Mouse (Mus musculus) kidney, adult 18-20 months (tissue): ENCODE measurements around the gene Trim33.
A peak's percentile ranks its signal among the peaks of the same experiment; 100 is the strongest.

Experiments used
- DNase-seq: peaks from one replicate; pipeline ENCODE4 v3.0.0; 2021

Trim33 gene

GRCm38 (mm10) chr3:103279182-103280149 lies at the start of gene Trim33:
Gene Trim33 (plus strand): TSS chr3:103279293.
- peak; percentile 90 for DNase-seq

GRCm38 (mm10) chr3:103232398-103232797 lies 46.7 kb upstream of the Trim33 start:
- no peak for DNase-seq

GRCm38 (mm10) chr3:103241524-103241923 lies 37.6 kb upstream of the Trim33 start:
- DNase-seq: no peak

- no peak for DNase-seq
Measured at GRCm38 (mm10) chr3:103242156-103242555, 36.9 kb upstream of the Trim33 start.

- peak; percentile 16 for DNase-seq
Measured at GRCm38 (mm10) chr3:103243491-103243890, 35.6 kb upstream of the Trim33 start.

GRCm38 (mm10) chr3:103246627-103247260 lies 32.3 kb upstream of the Trim33 start:
- no peak for DNase-seq

GRCm38 (mm10) chr3:103256089-103256819 lies 22.8 kb upstream of the Trim33 start:
- no peak for DNase-seq

GRCm38 (mm10) chr3:103262802-103263417 lies 16.2 kb upstream of the Trim33 start:
- no peak for DNase-seq

- peak; percentile 37 for DNase-seq
Measured at GRCm38 (mm10) chr3:103278561-103279181, 422 bp upstream of the Trim33 start.

- DNase-seq: peak; percentile 61
Measured at GRCm38 (mm10) chr3:103280241-103280761, 1.2 kb downstream of the Trim33 start.

- no peak for DNase-seq
Measured at GRCm38 (mm10) chr3:103280875-103281274, 1.8 kb downstream of the Trim33 start.

- no peak for DNase-seq
Measured at GRCm38 (mm10) chr3:103288761-103289160, 9.7 kb downstream of the Trim33 start.

GRCm38 (mm10) chr3:103291087-103291486 lies 12.0 kb downstream of the Trim33 start:
- no peak for DNase-seq

- no peak for DNase-seq
Measured at GRCm38 (mm10) chr3:103305411-103305982, 26.4 kb downstream of the Trim33 start.

GRCm38 (mm10) chr3:103309252-103309651 lies 30.2 kb downstream of the Trim33 start:
- no peak for DNase-seq

- no peak for DNase-seq
Measured at GRCm38 (mm10) chr3:103309750-103310149, 30.7 kb downstream of the Trim33 start.

GRCm38 (mm10) chr3:103314291-103314690 lies 35.2 kb downstream of the Trim33 start:
- no peak for DNase-seq

- DNase-seq: no peak
Measured at GRCm38 (mm10) chr3:103335371-103335770, 56.3 kb downstream of the Trim33 start.

GRCm38 (mm10) chr3:103346658-103347057 lies 67.6 kb downstream of the Trim33 start:
- no peak for DNase-seq

- DNase-seq: no peak
Measured at GRCm38 (mm10) chr3:103353518-103353917, 74.4 kb downstream of the Trim33 start.

- DNase-seq: no peak
Measured at GRCm38 (mm10) chr3:103354041-103354440, 74.9 kb downstream of the Trim33 start.

- no peak for DNase-seq
Measured at GRCm38 (mm10) chr3:103361150-103361549, 82.1 kb downstream of the Trim33 start.
